Mouse (Mus musculus): ENCODE results near the gene Pim2. TPM values are rescaled to one million over a fixed set of nuclear protein-coding genes. Genes with fewer than 3 reads are reported as not detected.

Pim2 gene
- total RNA-seq (2014; rRNA removed) (13.9 and 18.3 TPM in 2 replicates), polyA plus RNA-seq (2015; fragmentation: Nextera tagmentation; extraction: Ambion mirVana) (20.8 and 22.3 TPM in 2 replicates)

GRCm38 (mm10) chrX:7878007-7878419 is at the start of gene Pim2:
Gene Pim2 (plus strand): TSS chrX:7878262.
- WGBS = 22% methylated on average over 38 of the region's 38 CpGs
- peak within 1 kb of the TSS; percentile 53 for H3K4me3 ChIP-seq (ENCODE audit: low read length)
- peak within 1 kb of the TSS; percentile 66 for H3K4me2 ChIP-seq (ENCODE audit: low read depth, low read length)
- peak; percentile 89 for DNase-seq (ENCODE audit: low spot score)
- H3K36me3 ChIP-seq (ENCODE audit: insufficient read depth, low read length) = no peaks in the 10 kb centered on the region; the same call in 1 of the 2 replicates
- H3K9me3 ChIP-seq (ENCODE audit: low read length) = no peaks in the 10 kb centered on the region
- H3K27me3 ChIP-seq (ENCODE audit: insufficient read depth, low read length) = no peaks in the 10 kb centered on the region
- no peaks in the 10 kb centered on the region for H3K4me1 ChIP-seq (ENCODE audit: insufficient read depth, low read length)
- H3K27ac ChIP-seq = peak within 1 kb of the TSS; percentile 60
- no peak for TF ChIP-seq CTCF (IDR thresholded peaks at IDR 0.05; ENCODE audit: low read depth)
- peak; percentile 93 for ATAC-seq
- peak within 1 kb of the TSS; percentile 54 for H3K9ac ChIP-seq (replicated peaks; ENCODE audit: low read length)

GRCm38 (mm10) chrX:7837146-7837545 is 40.9 kb upstream of the Pim2 start:
- no peak overlapping the region for H3K27ac ChIP-seq
- 88% methylated on average over 1 of the region's 1 CpGs for WGBS
- H3K36me3 ChIP-seq (ENCODE audit: insufficient read depth, low read length) = no peaks in the 10 kb centered on the region
- ATAC-seq (no peak), DNase-seq (ENCODE audit: low spot score) (no peak)
- no peaks in the 10 kb centered on the region for H3K9me3 ChIP-seq (ENCODE audit: low read length)
- no peaks in the 10 kb centered on the region for H3K27me3 ChIP-seq (ENCODE audit: insufficient read depth, low read length)
- H3K4me3 ChIP-seq (ENCODE audit: low read length) = no peak overlapping the region
- no peaks in the 10 kb centered on the region for H3K4me1 ChIP-seq (ENCODE audit: insufficient read depth, low read length)
- H3K4me2 ChIP-seq (ENCODE audit: low read depth, low read length) = no peak overlapping the region
- no peak overlapping the region for H3K9ac ChIP-seq (replicated peaks; ENCODE audit: low read length)
- TF ChIP-seq CTCF (IDR thresholded peaks at IDR 0.05; ENCODE audit: low read depth) = no peak

GRCm38 (mm10) chrX:7840842-7841162 is 37.3 kb upstream of the Pim2 start:
- no peak for TF ChIP-seq CTCF (IDR thresholded peaks at IDR 0.05; ENCODE audit: low read depth)
- Histone ChIP-seq H3K4me2 (ENCODE audit: low read depth, low read length) (peak overlapping the region; percentile 42), H3K27ac (peak overlapping the region; percentile 36; the same call in 1 of the 2 replicates), H3K4me1 (ENCODE audit: insufficient read depth, low read length) (no peaks in the 10 kb centered on the region), H3K9me3 (ENCODE audit: low read length) (no peaks in the 10 kb centered on the region), H3K9ac (replicated peaks; ENCODE audit: low read length) (no peak overlapping the region), H3K27me3 (ENCODE audit: insufficient read depth, low read length) (no peaks in the 10 kb centered on the region), H3K36me3 (ENCODE audit: insufficient read depth, low read length) (no peaks in the 10 kb centered on the region), H3K4me3 (ENCODE audit: low read length) (peak overlapping the region; percentile 64)
- WGBS = 25% methylated on average over 7 of the region's 7 CpGs
- ATAC-seq (no peak), DNase-seq (ENCODE audit: low spot score) (no peak)

GRCm38 (mm10) chrX:7841163-7842162 is 36.6 kb upstream of the Pim2 start, which contains the start of gene Otud5:
Gene Otud5 (plus strand): TSS chrX:7841364.
- no peaks in the 10 kb centered on the region for H3K36me3 ChIP-seq (ENCODE audit: insufficient read depth, low read length)
- ATAC-seq = peak; percentile 96
- peak within 1 kb of the TSS; percentile 64 for H3K4me3 ChIP-seq (ENCODE audit: low read length)
- H3K9me3 ChIP-seq (ENCODE audit: low read length) = no peaks in the 10 kb centered on the region
- peak within 1 kb of the TSS; percentile 88 for H3K9ac ChIP-seq (replicated peaks; ENCODE audit: low read length)
- no peaks in the 10 kb centered on the region for H3K4me1 ChIP-seq (ENCODE audit: insufficient read depth, low read length)
- peak within 1 kb of the TSS; percentile 90 for H3K27ac ChIP-seq
- peak; percentile 96 for DNase-seq (ENCODE audit: low spot score)
- peak; percentile 0; the same call in 1 of the 2 replicates for TF ChIP-seq CTCF (IDR thresholded peaks at IDR 0.05; ENCODE audit: low read depth)
- peak within 1 kb of the TSS; percentile 65 for H3K4me2 ChIP-seq (ENCODE audit: low read depth, low read length)
- H3K27me3 ChIP-seq (ENCODE audit: insufficient read depth, low read length) = no peaks in the 10 kb centered on the region
- 26% methylated on average over 74 of the region's 74 CpGs for WGBS

GRCm38 (mm10) chrX:7842318-7842717 is 35.7 kb upstream of the Pim2 start:
- Histone ChIP-seq H3K27ac (peak overlapping the region; percentile 90), H3K36me3 (ENCODE audit: insufficient read depth, low read length) (no peaks in the 10 kb centered on the region), H3K9ac (replicated peaks; ENCODE audit: low read length) (peak overlapping the region; percentile 88), H3K4me3 (ENCODE audit: low read length) (peak overlapping the region; percentile 64), H3K9me3 (ENCODE audit: low read length) (no peaks in the 10 kb centered on the region), H3K27me3 (ENCODE audit: insufficient read depth, low read length) (no peaks in the 10 kb centered on the region), H3K4me1 (ENCODE audit: insufficient read depth, low read length) (no peaks in the 10 kb centered on the region), H3K4me2 (ENCODE audit: low read depth, low read length) (peak overlapping the region; percentile 65)
- 40% methylated on average over 42 of the region's 42 CpGs for WGBS
- ATAC-seq = no peak; the same call in 1 of the 2 replicates
- no peak for TF ChIP-seq CTCF (IDR thresholded peaks at IDR 0.05; ENCODE audit: low read depth)
- peak; percentile 2 for DNase-seq (ENCODE audit: low spot score)

- ATAC-seq (peak; percentile 85), DNase-seq (ENCODE audit: low spot score) (peak; percentile 65)
- no peaks in the 10 kb centered on the region for H3K36me3 ChIP-seq (ENCODE audit: insufficient read depth, low read length)
- H3K9ac ChIP-seq (replicated peaks; ENCODE audit: low read length) = no peak overlapping the region
- no peak overlapping the region for H3K4me3 ChIP-seq (ENCODE audit: low read length)
- TF ChIP-seq CTCF (IDR thresholded peaks at IDR 0.05; ENCODE audit: low read depth) = no peak
- no peaks in the 10 kb centered on the region for H3K4me1 ChIP-seq (ENCODE audit: insufficient read depth, low read length)
- WGBS = 51% methylated on average over 2 of the region's 2 CpGs
- no peak overlapping the region for H3K27ac ChIP-seq
- H3K27me3 ChIP-seq (ENCODE audit: insufficient read depth, low read length) = no peaks in the 10 kb centered on the region
- H3K9me3 ChIP-seq (ENCODE audit: low read length) = no peaks in the 10 kb centered on the region
- H3K4me2 ChIP-seq (ENCODE audit: low read depth, low read length) = no peak overlapping the region
These were observed 30.2 kb upstream of the Pim2 start for GRCm38 (mm10) chrX:7847845-7848244.

Measured in hindbrain, postnatal 0 days (tissue).